Mouse (Mus musculus) megakaryocyte, embryonic 14.5 days (primary cell): Measurements from ENCODE around the gene Dsp.

Experiments used
- FLI1 ChIP-seq: IDR thresholded peaks from 2 replicates; pipeline ENCODE4 v1.6.1; 2012; ENCODE audit warnings: low read length, inconsistent platforms, mixed read lengths
- GATA1 ChIP-seq: IDR thresholded peaks from 3 replicates; pipeline ENCODE4 v1.6.1; 2012; ENCODE audit warnings: mixed read lengths, low read length, inconsistent platforms, borderline replicate concordance

DNA sequence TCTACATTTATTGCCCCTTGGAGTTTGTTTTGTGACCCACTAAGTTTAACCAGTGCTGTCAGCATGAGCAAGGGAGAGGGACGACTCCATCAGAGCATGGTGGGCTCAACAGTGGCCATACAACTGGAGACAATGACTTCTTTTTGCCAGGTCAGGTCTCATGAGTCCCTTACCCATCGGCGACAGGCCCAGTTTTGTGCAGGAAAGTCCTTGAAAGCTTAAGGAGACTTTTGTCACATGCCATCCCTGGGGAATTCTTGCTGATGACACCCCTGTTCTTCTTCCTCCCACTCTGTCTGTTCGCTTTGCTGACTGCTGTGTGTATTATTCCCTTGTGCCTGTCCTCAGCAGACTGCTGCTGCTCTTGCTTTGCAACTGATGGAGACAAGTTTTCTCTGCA lies 81.3 kb downstream of the Dsp start:
- no peak for TF ChIP-seq GATA1
- TF ChIP-seq FLI1 = no peak
